ENCODE assay signal across 8 mouse cellular contexts in genomic region chr13:51408519-51409001, GRCm38 (mm10). TPM values are rescaled to one million over a fixed set of nuclear protein-coding genes. Genes with fewer than 3 reads are reported as not detected.
A peak's percentile ranks its signal among the peaks of the same experiment; 100 is the strongest.
DNase-seq lines count a peak whose midpoint lies in the region; ATAC-seq lines count a peak whose summit lies in the region.

Gene S1pr3 (plus strand): TSS chr13:51408639.

- no peaks in the 10 kb centered on the region for H3K36me3 ChIP-seq in embryonic facial prominence, embryonic 11.5 days (replicated peaks; ENCODE audit: control insufficient read depth, insufficient read depth, low read depth, low read length)
- no peaks in the 10 kb centered on the region for H3K36me3 ChIP-seq in heart, embryonic 10.5 days
- no peaks in the 10 kb centered on the region for H3K36me3 ChIP-seq in kidney, embryonic 14.5 days (ENCODE audit: control insufficient read depth, insufficient read depth, low read length)

- H3K4me3 ChIP-seq in embryonic facial prominence, embryonic 11.5 days (ENCODE audit: low read depth, low read length), result peak within 1 kb of the TSS; percentile 65
- H3K4me3 ChIP-seq in heart, embryonic 10.5 days, result peak within 1 kb of the TSS; percentile 68
- peak within 1 kb of the TSS; percentile 53 for H3K4me3 ChIP-seq in kidney, embryonic 14.5 days (ENCODE audit: low read length)

- no peaks in the 10 kb centered on the region for H3K9me3 ChIP-seq in embryonic facial prominence, embryonic 11.5 days (replicated peaks; ENCODE audit: control insufficient read depth, low read length)
- H3K9me3 ChIP-seq in heart, embryonic 10.5 days, result no peaks in the 10 kb centered on the region
- no peaks in the 10 kb centered on the region for H3K9me3 ChIP-seq in kidney, embryonic 14.5 days (ENCODE audit: control insufficient read depth, low read length)

- DNase-seq in adrenal gland, adult 8-10 months, result no peak
- DNase-seq in embryonic facial prominence, embryonic 11.5 days (ENCODE audit: low spot score), result peak; percentile 91
- DNase-seq in heart, embryonic 10.5 days (ENCODE audit: low spot score), result peak; percentile 84
- DNase-seq in lung, postnatal 10 days, result peak; percentile 85
- peak; percentile 87 for DNase-seq in retina, postnatal 1 day
- no peak for DNase-seq in cerebellum, adult 11-12 months

- H3K27me3 ChIP-seq in embryonic facial prominence, embryonic 11.5 days (ENCODE audit: control insufficient read depth, insufficient read depth, low read length), result no peaks in the 10 kb centered on the region
- H3K27me3 ChIP-seq in heart, embryonic 10.5 days (ENCODE audit: insufficient read depth, poor library complexity, severe bottlenecking), result peaks cover 25% of the 10 kb centered on the region
- peaks cover 8% of the 10 kb centered on the region; the same call in 1 of the 2 replicates for H3K27me3 ChIP-seq in kidney, embryonic 14.5 days (ENCODE audit: control insufficient read depth, insufficient read depth, low read length)

- H3K9ac ChIP-seq in embryonic facial prominence, embryonic 11.5 days (replicated peaks; ENCODE audit: low read length), result peak within 1 kb of the TSS; percentile 79
- H3K9ac ChIP-seq in kidney, embryonic 14.5 days (ENCODE audit: low read depth, low read length), result peak within 1 kb of the TSS; percentile 66

- peaks cover 14% of the 10 kb centered on the region for H3K4me1 ChIP-seq in embryonic facial prominence, embryonic 11.5 days (ENCODE audit: control insufficient read depth, insufficient read depth, low read length)
- peaks cover 53% of the 10 kb centered on the region for H3K4me1 ChIP-seq in heart, embryonic 10.5 days
- 0 out of 2 replicates have a peak, but pooled peaks cover 13% of the 10 kb centered on the region for H3K4me1 ChIP-seq in kidney, embryonic 14.5 days (ENCODE audit: control insufficient read depth, insufficient read depth, low read length)

- H3K4me2 ChIP-seq in embryonic facial prominence, embryonic 11.5 days (ENCODE audit: low read depth, low read length), result peak within 1 kb of the TSS; percentile 67
- H3K4me2 ChIP-seq in kidney, embryonic 14.5 days (replicated peaks; ENCODE audit: low read depth, low read length), result peak within 1 kb of the TSS; percentile 66

- H3K27ac ChIP-seq in embryonic facial prominence, embryonic 11.5 days (replicated peaks; ENCODE audit: low read depth, low read length), result peak within 1 kb of the TSS; percentile 61
- H3K27ac ChIP-seq in heart, embryonic 10.5 days, result peak within 1 kb of the TSS; percentile 83
- peak within 1 kb of the TSS; percentile 20 for H3K27ac ChIP-seq in kidney, embryonic 14.5 days (ENCODE audit: low read depth, low read length)

- WGBS in embryonic facial prominence, embryonic 11.5 days, result under 1% methylated on average over 33 of the region's 33 CpGs
- 1% methylated on average over 33 of the region's 33 CpGs for WGBS in heart, embryonic 10.5 days
- under 1% methylated on average over 33 of the region's 33 CpGs for WGBS in kidney, embryonic 14.5 days

- ATAC-seq in embryonic facial prominence, embryonic 11.5 days (replicated peaks; ENCODE audit: insufficient number of reproducible peaks, low FRiP score, low TSS enrichment, low read depth), result peak; percentile 85
- peak; percentile 85 for ATAC-seq in kidney, embryonic 14.5 days (ENCODE audit: low FRiP score, low TSS enrichment)
- ATAC-seq in erythroblast, adult 5-6 weeks (replicated peaks; ENCODE audit: low FRiP score, poor library complexity, severe bottlenecking), result no peak

RNA-seq across cellular contexts. Expression of gene S1pr3, which starts in this region (rescaled TPM):
- 10 to 100 TPM; 11.2 to 20.9 (median 14.8) TPM for total RNA-seq in adrenal gland, adult 8-10 months (2022)
- polyA plus RNA-seq in embryonic facial prominence, embryonic 11.5 days (2014; fragmentation: Nextera tagmentation; extraction: Ambion mirVana), result 96.6 and 102 TPM in 2 replicates
- polyA plus RNA-seq in heart, embryonic 10.5 days (2016; fragmentation: Nextera tagmentation; extraction: Ambion mirVana), result 16.9 and 30.5 TPM in 2 replicates
- polyA plus RNA-seq in kidney, embryonic 14.5 days (2014; fragmentation: Nextera tagmentation; extraction: Ambion mirVana), result 24.9 and 51.9 TPM in 2 replicates
- 0.38 and 0.84 TPM in 2 replicates for total RNA-seq in erythroblast, adult 5-6 weeks (2015; ENCODE audit: low replicate concordance)
- 0.42 and 0.68 TPM in 2 replicates for total RNA-seq in erythroblast, adult 5-6 weeks (2017; ENCODE audit: low replicate concordance)

Comparison
In these comparisons a context has a peak if more than half of its experiments do, and no peak if none do; other contexts are left out.
1. RNA of gene S1pr3 (total RNA-seq): 11.2 to 20.9 TPM in adrenal gland, adult 8-10 months; 0.38 to 0.84 TPM in erythroblast, adult 5-6 weeks; every median in the first group is over 4 times any median in the second.
2. DNase-seq: peak in embryonic facial prominence, embryonic 11.5 days (single experiment), heart, embryonic 10.5 days (single experiment), lung, postnatal 10 days (single experiment) and retina, postnatal 1 day (single experiment); none in adrenal gland, adult 8-10 months (single experiment) and cerebellum, adult 11-12 months (single experiment).
3. H3K27ac ChIP-seq: peak in every context shown above with its lines; median percentile 83 in heart, embryonic 10.5 days; 61 in embryonic facial prominence, embryonic 11.5 days; 20 in kidney, embryonic 14.5 days.
4. Peak in every context shown above with its lines, with median percentiles within 50 percentile points of each other: H3K4me3 ChIP-seq.